Mouse (Mus musculus): ENCODE results near the gene Gnat3.

- TF ChIP-seq CTCF (conservative IDR thresholded peaks at IDR 0.05; ENCODE audit: low read length) (no peak), POU5F1 (IDR thresholded peaks at IDR 0.05; ENCODE audit: borderline replicate concordance, low read length) (no peak), NANOG (IDR thresholded peaks at IDR 0.05; ENCODE audit: borderline replicate concordance, low read length) (no peak)
Observed at GRCm38 (mm10) chr5:18003675-18004074, 41.3 kb downstream of the Gnat3 start.
